19 mouse cellular contexts compared by ENCODE assay signal in the genomic region with DNA sequence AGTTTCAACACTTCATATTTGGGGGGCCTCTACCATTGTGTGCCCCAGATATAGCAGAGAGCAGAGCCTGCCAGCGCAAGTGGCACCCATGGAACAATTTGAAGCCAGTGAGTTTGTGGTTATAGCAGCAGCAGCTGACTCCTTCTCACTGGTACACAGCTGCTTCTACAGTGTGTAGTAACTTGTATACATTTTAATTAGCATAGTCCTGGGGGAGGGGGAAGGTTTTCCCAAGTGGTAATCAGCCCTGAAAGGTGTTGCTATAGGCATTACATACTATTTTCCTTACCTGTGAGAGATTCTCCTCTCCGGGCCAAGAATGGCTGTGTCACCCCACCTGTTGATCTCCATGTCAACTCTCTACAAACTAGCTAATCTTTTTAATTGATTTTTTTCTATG.
"Had no signal": no experiment of that assay in that cellular context is flagged by ENCODE, and none has a peak within 500 bp of the region (broad histone marks: within the 10 kb centered on the region; RNA-seq: fewer than 3 reads in every experiment).

No protein-coding gene starts in this region.

- H3K4me2 ChIP-seq: liver, embryonic 13.5 days; liver, embryonic 15.5 days; lung, embryonic 15.5 days; midbrain, embryonic 12.5 days; neural tube, embryonic 12.5 days; neural tube, embryonic 15.5 days; stomach, embryonic 15.5 days had no signal

- H3K4me1 ChIP-seq: liver, embryonic 15.5 days; lung, embryonic 15.5 days; midbrain, embryonic 10.5 days; midbrain, embryonic 12.5 days; neural tube, embryonic 12.5 days; stomach, embryonic 15.5 days had no signal

- ATAC-seq: liver, postnatal 0 days; lung, postnatal 0 days; midbrain, embryonic 16.5 days had no signal

- H3K27ac ChIP-seq: liver, embryonic 13.5 days; liver, embryonic 15.5 days; lung, embryonic 15.5 days; midbrain, embryonic 10.5 days; midbrain, embryonic 12.5 days; neural tube, embryonic 12.5 days; neural tube, embryonic 15.5 days; stomach, embryonic 15.5 days; stomach, postnatal 0 days had no signal

- H3K27me3 ChIP-seq: liver, embryonic 13.5 days; liver, embryonic 15.5 days; lung, embryonic 15.5 days; midbrain, embryonic 12.5 days; neural tube, embryonic 12.5 days; neural tube, embryonic 15.5 days; stomach, embryonic 15.5 days had no signal

- H3K36me3 ChIP-seq: liver, embryonic 13.5 days; liver, embryonic 15.5 days; lung, embryonic 15.5 days; midbrain, embryonic 10.5 days; midbrain, embryonic 12.5 days; neural tube, embryonic 12.5 days; neural tube, embryonic 15.5 days; stomach, embryonic 15.5 days had no signal

- H3K9ac ChIP-seq: liver, embryonic 13.5 days; liver, embryonic 15.5 days; liver, postnatal 0 days; lung, embryonic 15.5 days; midbrain, embryonic 12.5 days; neural tube, embryonic 12.5 days; neural tube, embryonic 15.5 days; stomach, embryonic 15.5 days had no signal

- H3K9me3 ChIP-seq: liver, embryonic 13.5 days; liver, embryonic 15.5 days; lung, embryonic 15.5 days; midbrain, embryonic 10.5 days; midbrain, embryonic 12.5 days; neural tube, embryonic 12.5 days; neural tube, embryonic 15.5 days; stomach, embryonic 15.5 days had no signal

- H3K4me3 ChIP-seq: liver, embryonic 13.5 days; liver, embryonic 15.5 days; lung, embryonic 15.5 days; midbrain, embryonic 10.5 days; midbrain, embryonic 12.5 days; myocyte; neural tube, embryonic 12.5 days; neural tube, embryonic 15.5 days; stomach, embryonic 15.5 days had no signal

- DNase-seq: liver, embryonic 13.5 days; liver, postnatal 0 days; lung, adult 2 months; lung, postnatal 14 days; lung, postnatal 36 days; right cerebral cortex, postnatal 14 days; thymus, postnatal 14 days; thymus, postnatal 36 days had no signal
